Mouse (Mus musculus): ENCODE data around the gene Nlrc3.

DNA sequence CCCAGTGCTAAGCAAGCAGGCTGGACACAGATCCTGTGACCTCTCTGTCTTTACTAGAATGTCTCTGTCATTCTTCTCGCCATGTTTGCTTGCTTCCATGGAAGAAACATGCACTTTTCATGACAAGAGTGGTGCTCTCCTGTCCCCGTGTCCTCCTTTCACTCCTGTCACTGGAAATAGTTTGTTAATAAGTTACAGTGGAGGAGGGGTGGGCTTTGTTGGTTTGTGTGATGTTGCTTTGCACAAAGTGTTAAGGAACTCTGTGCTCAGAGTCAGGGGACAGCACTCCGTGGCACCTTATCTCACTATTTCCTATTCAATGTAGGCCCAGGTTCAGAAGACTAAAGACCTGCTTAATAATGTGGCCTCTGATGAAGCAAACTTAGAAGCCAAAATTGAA, 52.9 kb downstream of the Nlrc3 start:
- TF ChIP-seq CTCF (IDR thresholded peaks at IDR 0.05; ENCODE audit: low read depth): no peak
- TF ChIP-seq EP300 (optimal IDR thresholded peaks at IDR 0.05): no peak

Data from stomach, postnatal 0 days (tissue).